Mouse (Mus musculus): ENCODE measurements around the gene Ap4s1. TPM values are rescaled to one million over a fixed set of nuclear protein-coding genes. Genes with fewer than 3 reads are reported as not detected.

The Ap4s1 gene
- polyA plus RNA-seq, 1 experiment = 4.4 TPM

DNA sequence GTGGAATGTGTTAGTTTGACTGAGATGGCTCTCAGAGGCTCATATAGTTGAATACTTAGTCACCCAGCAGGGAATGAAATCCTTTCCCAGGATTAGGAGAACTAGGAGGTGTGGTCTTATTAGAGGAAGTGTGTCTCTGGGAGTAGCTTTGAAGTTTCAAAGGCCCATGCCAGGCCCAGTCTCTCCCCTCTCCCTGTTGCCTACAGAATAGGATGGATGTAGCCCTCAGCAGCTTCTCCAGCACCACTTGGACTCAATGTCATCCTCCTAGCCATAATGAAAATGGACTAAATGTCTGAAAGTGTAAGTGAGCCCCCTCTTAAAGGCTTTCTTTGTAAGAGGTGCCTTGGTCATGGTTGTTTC lies 65.7 kb downstream of the Ap4s1 start:
- no peak for DNase-seq (ENCODE audit: low read depth, low spot score)

DNA sequence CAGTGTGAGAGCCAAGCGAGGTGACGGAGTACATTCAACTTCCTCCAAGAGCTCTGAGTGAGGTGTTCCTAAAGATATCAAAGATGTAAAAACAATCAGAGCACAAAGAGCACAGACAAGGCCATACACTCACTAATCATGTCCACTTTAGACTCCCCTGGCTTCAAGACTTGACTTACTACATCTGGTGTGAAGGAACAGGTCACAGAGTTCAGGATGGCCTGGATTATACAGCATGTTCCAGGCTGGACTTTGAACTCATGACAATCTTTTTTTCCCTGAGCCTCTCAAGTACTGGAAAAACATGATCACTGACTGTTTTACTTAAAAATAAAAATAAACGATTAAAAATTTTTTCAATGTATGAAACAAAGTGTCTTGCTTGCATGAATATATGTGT lies 68.5 kb downstream of the Ap4s1 start:
- WGBS = 92% methylated on average over 3 of the region's 3 CpGs
- no peak for DNase-seq (ENCODE audit: low read depth, low spot score)

DNA sequence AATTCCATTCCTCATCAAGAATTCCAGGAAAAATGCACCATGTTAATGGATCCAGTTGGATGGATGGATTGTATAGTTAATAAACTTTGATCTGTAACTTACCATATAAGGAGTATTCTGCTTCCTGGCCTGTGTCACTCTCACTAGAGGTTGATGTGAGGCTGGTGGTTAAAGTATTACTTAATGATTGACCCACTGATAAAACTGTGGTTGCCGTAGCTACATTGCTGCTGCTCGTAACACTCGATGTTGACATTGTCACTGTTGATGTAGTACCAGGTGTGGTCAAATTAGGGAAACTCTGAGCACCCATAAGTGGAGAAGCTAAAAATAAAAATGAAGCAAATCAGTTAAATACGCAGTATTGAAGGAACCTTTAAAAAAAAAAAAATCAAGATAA lies 76.6 kb downstream of the Ap4s1 start:
- no peak for DNase-seq (ENCODE audit: low read depth, low spot score)
- 37% methylated on average over 4 of the region's 4 CpGs for WGBS

DNA sequence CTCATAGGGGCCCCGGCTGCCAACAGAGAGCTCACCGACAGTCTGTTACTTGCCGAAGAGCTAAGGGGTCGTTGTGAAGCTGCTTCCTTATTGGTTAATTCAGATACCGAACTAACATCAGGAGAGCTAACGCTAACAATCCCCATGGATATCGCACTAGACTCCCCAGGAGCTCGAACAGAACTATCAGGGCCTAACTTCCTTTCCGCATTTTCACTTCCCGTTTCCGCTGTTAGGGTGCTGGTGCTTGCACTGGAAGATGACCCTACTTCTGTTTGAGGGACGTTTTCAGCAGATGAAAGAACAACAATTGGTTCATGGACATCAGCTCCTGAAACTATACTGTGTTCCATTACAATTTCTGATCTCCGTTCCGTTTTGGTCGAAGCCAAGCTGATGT lies 77.9 kb downstream of the Ap4s1 start:
- WGBS = 92% methylated on average over 15 of the region's 15 CpGs
- DNase-seq (ENCODE audit: low read depth, low spot score) = no peak

DNA sequence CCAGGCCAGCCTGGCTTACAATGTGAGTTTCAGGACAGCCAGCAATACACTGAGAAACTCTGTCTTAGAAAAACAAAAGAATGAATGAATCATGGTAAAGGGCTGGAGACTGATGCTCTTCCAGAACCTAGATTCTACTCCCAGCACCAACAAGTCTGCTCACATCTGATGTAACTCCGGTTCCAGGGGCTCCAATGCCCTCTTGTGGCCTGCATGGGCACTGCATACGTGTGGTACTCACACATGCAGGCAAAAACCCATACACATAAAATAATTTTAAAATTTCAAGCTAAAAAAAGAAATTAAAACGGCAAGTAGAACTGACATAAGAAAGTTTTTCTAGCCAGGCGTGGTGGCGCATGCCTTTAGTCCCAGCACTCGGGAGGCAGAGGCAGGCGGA lies 94.0 kb downstream of the Ap4s1 start:
- WGBS = 93% methylated on average over 7 of the region's 7 CpGs
- DNase-seq (ENCODE audit: low read depth, low spot score) = no peak

Other genes with a start within 250 kb of the Ap4s1 start
- 0.38 and 0.48 TPM in 2 replicates for gene Coch, start 97.7 kb upstream of the Ap4s1 start, polyA plus RNA-seq (2012; rRNA removed)
- gene Strn3, start 864 bp downstream of the Ap4s1 start, polyA plus RNA-seq (2012; rRNA removed) = 6.5 and 8.7 TPM in 2 replicates
- 10.9 and 16.7 TPM in 2 replicates for gene Hectd1, start 138.5 kb downstream of the Ap4s1 start, polyA plus RNA-seq (2012; rRNA removed)

Measured in large intestine, adult 2 months (tissue).